Mouse (Mus musculus): ENCODE measurements around the gene Smagp.
A peak's percentile ranks its signal among the peaks of the same experiment; 100 is the strongest.

Gene Smagp

DNA sequence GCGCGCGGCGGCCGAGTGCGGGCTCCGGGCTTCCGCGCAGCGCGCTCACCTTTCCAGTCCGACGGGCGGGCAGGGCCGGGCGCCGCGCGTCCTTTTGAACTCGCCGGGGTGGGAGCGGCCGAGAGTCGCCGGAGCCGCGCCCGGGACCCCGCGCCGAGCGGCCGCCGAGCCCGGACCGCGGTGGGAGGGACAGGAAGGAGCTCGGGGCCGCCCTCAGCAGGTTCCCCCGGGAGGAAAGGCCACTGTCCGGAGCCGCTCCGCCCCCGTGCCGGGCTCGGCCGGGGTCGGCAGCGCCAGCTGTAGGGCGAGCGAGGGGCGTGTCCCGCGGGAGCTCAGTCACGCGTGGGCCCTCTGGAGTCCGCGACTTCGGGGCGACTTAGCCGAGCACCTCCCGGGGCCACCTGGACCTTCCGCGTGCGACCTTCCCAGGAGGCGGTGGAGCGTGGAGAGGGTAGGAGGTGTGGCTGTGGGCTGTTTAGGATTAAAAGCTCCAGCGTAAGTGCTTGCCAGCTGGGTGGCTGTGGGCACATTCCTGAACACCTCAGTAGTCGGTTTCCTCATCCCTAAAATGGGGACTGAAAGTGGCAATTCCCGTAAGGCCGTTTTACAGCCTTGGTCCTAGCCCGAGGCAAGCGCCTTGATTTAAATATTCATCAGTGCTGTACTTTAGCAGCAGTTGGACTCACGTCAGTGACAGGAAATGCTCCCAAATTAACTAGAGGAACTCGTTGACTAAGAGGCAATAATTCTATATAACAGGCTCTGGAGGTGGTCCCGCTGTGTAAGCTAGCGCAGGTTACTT is at the start of gene Smagp:
Gene Smagp, minus strand, starts transcription at position 241 of the 802 bp plus-strand sequence.
- no peak for DNase-seq

DNA sequence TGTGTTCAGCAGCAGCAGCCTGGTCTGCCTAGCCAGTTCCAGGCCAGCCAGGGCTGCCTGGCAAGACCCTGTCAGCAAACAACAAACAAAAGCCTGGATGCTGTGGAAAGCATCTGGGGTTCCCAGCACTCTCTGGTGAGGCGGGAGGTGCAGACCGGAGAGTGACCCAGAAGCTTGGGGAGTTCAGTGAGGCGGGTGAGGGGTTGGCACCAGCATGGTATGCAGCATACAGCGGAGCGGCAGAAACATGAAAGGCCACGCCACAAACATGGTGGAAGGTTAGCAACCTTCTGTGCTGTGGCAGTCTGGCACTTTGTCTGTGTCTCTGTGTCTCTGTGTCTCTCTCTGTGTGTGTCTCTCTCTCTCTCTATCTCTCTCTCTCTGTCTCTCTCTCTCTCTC is 49.7 kb upstream of the Smagp start:
- no peak for DNase-seq

DNA sequence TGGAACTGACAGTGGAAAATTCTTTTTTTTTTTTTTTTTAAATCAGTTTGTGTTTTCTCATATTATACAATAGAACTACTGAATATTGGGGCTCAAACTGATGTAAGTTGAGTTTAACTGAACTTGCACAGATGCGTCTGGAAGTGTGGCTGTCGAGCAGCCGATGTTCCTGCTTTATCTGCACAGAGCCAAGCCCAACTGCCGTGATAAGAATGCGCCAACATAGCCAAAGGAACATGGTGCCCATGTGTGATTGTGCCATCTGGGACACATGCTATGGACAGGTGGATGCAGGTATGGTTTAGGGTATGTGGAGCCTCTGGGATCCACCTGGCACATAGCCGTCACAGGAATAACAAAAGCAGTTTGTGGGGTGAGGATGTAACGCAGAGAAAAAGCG is 49.1 kb upstream of the Smagp start:
- DNase-seq, result no peak

DNA sequence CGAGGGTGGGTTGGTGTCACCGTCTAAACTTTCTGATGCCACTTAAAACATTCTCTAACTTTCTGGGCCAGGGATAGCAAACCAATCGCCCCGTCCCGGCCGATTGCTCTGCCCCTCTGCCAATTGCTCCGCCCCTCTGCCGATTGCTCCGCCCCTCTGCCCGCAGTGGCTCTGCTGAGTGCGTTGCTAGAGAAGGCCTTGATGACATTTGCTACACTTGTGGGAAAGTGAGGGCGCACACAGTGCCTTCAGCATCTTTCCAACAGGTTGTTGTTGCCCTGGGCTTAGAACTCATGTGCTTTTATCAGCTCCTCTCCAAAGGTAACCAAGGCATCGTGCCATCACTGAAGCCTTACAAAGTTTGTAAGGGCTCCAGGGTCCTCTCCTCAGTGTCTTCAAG is 48.5 kb upstream of the Smagp start:
- DNase-seq, result no peak

DNA sequence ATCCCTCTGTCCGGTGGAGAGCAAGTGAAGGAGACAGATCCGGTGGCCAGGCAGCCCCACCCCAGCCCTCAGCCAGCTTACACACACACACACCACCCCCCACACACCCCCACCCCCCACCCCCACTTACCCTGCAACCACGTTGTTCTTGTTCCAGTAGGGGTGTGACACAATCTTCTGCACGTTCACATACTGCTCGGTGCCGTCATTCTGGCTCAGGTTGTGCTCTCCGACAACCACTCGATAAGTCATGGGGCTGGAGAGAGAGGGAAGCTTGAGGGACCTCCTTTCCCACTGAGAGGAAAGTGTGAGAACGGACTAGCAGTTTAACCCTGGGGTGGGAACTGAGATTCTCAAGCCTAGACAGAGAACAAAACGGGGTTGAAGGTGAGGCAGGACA is 47.7 kb upstream of the Smagp start:
- DNase-seq, result no peak

DNA sequence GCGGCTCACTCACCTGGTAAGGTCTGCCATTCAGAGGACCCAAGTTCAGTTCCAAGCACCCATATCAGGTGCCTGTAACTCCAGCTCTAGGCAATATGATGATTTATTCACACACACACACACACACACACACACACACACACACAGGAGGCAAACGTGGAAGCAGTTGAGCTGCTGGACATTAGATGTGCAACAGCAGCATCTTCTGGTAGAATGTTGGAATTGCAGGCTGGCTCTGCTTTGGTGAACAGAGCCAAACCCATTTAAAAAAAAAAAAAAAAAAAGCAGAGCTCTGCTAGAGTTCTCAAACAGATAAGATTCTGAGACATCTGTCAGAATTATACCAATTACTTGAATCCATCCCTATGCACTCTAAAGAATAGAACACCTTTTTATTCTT is 46.3 kb upstream of the Smagp start:
- DNase-seq, result peak; percentile 54

DNA sequence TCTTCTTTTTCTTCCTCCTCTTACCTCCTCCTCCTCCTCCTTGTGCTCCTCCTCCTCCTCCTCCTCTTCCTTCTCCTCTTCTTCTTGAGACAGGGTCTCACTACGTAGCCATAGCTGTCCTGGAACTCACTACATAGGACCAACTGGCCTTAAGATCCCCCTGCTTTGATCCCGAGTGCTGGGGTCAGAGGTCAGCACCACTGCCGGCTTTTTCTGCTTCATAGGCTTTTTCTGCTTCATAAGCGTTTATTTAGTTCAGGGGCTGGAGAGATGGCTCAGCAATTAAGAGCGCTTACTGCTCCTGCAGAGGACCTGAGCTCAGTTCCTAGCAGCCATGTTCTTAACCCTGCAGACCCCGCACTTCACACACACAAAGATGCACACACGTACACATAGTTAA is 45.0 kb upstream of the Smagp start:
- DNase-seq, result no peak

DNA sequence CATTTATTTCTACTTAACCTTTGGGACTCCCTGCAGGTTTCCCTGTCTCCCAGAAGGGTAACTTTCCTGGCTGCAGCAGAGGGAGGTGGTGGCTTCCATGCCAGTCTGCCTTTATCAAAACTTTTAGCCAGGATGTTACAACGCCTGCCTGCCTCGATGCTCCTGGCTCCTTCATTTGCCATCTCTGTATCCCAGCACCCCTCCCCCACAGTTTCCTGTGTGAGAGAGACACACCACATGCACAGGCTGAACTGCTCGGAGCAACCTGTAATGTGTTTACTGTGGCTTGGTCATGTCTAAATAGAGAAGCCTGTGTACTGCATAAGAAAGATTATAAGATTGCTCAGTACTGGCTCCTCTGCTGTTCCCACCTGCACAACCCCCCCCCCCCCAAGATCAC is 43.6 kb upstream of the Smagp start:
- DNase-seq, result no peak

DNA sequence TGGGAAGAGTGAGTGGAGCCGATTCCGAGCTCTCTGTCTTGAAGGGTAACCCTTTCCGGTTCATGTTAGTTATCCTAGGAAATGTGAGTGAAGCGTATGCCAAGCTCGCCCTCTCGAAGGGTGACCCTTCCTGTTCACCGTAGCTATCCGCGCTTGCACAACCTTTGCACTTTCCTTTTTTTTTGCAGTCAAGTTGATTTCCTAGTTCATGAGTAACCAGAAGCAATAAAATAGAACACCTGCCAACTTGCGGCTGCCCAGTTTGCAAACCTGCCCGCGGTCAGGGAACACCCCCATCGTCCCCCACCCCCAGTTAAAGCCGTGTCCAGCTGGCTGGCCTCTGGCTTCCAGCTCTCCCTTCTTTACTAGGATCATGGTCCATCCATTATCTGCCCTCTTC is 42.3 kb upstream of the Smagp start:
- DNase-seq, result no peak

DNA sequence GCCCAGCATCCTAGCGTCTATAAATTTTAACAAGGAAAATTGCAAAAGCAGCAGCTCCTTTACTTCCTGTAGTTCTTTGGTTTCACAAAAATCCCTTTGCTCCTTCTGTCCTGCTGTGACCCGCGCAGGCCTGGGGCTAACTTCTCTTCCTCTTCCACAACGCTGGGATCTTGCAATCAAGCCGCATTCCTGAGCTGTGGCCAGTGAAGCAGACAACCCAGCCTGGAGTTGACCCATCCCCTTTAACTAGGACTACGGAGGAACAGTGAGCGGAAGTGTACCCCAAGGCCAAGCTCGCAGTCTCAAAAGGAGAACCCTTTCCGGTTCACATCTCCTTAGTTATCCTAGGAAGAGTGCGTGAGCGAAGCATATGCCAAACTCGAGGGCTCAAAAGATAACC is 41.8 kb upstream of the Smagp start:
- DNase-seq, result no peak

DNA sequence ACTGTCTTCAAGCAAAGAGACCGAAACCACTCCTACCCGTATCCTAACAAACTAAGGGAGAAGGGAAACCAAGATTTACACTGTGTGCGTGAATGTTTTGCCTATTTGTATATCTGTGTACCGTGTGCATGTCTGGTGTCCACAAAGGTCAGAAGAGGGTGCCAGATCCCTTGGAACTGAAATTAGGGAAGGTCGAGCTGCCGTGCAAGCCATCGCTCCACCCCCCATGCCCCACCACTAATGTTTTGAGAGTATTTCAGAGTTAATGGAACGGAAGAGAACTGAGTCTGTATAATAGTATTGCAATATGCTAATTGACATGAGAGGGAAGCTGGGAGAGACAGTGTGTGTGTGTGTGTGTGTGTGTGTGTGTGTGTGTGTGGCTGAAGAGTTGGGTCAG is 40.9 kb upstream of the Smagp start:
- no peak for DNase-seq

DNA sequence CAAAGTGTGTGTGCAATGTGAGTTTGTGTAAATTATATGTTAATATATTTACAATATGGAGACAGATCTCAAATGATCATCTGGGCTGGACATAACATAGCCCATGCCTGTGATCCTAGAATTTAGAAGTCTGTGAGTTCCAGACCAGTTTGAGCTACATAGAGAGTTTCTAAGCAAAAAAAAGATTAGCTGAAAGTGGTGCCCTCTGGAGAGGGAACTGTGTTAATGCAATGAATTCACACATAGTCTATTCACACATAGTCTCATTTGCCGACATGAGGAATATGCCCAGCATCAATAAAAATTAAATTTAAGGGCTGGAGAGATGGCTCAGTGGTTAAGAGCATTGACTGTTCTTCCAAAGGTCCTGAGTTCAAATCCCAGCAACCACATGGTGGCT is 39.8 kb upstream of the Smagp start:
- no peak for DNase-seq

DNA sequence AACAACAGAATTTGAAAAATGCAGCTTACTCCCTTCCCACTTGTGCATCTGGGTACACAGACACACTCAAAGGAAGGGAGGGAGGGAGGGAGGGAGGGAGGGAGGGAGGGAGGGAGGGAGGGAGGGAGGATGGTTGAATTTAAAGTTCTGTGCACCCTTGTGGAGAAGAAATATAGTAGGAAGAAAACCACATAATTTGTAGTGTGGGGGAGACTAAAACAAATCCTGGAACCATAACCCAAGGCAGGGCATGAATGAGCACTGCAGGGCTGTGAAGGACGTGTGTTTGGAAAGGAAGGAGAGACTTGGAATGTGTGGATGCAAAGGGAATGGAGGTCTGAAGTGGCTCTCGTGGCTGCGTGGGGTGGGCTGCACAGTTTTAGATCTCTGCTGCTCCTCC is 38.7 kb upstream of the Smagp start:
- no peak for DNase-seq

DNA sequence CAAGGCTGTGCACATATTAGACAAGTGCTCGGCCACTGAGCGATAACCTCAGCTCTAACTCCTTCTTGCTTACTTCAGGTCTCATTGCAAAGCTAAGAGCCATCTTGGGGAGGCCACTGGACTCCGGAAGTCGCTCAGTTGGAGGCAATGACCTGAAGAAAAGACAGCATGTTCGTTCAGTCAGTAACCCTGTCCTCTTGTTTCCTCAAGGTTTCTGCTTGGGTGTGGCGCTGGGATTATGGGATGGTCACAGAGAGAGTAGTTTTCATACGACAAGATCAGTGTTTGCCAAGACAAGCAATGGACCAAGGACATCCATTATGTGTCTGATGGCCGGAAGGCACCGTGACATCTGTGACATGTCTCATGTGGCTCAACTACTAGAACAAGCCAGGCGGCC is 37.8 kb upstream of the Smagp start:
- no peak for DNase-seq

DNA sequence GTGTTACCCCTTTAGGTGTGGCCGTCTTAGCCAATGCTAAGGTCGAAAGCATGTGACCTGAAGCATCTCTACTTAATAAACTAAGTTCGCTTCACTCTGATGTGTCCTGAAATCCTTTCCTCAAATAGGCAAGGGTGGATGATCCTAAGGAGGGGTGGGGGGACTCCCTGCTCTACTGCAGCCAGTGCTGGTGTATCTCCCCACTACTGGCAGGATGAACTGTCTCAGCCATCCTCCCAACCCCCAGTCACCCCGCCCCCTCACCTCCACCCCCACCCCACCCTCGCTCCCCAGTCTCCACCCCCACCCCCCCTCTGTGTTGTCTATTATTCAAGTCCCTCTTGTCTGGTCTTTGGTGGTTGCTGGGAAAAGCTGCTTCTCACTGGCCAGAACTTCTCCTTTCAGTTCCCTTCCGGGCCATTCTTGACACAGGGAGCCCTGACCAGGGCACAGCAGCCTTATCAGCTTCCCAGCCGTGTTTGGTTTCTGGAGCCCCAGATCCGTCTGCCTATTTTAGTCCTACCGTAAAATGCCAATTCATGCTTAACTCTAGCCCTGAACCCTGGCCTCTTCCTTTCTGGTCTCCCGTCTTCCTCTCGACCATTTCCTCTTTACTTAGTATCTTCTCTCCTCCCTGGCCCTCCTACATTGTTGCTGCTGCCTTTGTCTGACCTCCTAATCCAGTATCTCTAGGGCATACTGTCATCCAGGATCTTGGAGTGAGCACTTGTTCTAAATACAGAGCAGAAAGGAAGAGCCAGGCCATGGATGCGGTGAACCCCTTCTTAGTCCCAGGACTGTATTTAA is 37.0 kb upstream of the Smagp start:
- DNase-seq, result no peak

DNA sequence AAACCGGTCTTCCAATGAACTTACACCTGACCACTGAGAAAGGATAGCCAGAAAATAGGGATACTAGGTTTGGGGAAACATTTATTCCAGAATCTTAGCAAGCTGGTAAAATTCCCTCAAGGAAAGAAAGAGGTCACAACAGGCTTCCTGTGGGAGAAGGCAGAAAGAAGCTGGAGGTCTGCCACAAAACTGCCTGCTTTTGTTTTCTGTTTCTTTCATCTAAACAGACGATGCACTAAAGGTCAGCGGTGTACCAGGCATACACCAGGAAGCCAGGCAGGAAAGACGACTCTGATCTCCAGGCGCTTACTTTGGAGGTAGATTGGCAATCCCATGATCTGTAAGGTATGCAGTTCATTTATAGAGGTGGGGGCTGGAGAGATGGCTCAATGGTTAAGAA is 34.1 kb upstream of the Smagp start:
- DNase-seq, result no peak

DNA sequence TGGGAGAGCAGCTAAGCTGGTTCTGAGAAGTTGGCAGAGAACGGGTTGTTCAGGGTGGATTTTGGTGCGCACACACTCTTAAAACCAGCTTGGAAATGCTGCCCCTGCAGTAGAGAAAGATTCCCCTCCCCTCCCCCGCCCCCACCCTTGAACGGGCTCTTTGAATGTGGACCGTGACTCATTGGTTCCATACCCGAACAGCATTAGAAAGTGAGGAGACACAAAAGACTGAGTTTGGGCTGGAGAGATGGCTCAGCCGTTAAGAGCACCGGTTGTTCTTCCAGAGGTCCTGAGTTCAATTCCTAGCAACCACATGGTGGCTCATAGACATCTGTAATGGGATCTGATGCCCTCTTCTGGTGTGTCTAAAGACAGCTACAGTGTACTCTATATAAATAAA is 33.3 kb upstream of the Smagp start:
- DNase-seq, result no peak

DNA sequence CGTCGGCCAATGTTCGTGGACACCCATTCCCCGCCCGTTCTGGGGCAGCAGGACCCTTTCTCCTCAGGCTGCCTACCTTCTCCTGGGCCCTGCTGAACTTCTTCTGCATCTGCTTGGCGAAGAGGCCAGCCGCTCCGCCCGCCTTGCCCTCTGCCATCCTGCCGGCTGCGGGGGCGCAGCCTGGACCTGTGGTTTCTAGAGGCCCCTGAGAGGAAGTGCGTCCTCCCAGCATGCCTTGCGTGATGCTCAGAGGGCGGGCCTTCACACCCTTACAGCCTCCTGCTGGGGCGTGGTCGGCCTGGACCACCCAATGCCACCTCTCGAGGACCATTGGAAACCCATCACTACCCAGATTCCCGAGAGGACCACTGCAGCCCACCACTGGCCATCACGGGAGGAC is 32.6 kb upstream of the Smagp start, which contains the start of gene Bin2:
Gene Bin2, minus strand, starts transcription at position 217 of the 400 bp plus-strand sequence.
- DNase-seq, result no peak

DNA sequence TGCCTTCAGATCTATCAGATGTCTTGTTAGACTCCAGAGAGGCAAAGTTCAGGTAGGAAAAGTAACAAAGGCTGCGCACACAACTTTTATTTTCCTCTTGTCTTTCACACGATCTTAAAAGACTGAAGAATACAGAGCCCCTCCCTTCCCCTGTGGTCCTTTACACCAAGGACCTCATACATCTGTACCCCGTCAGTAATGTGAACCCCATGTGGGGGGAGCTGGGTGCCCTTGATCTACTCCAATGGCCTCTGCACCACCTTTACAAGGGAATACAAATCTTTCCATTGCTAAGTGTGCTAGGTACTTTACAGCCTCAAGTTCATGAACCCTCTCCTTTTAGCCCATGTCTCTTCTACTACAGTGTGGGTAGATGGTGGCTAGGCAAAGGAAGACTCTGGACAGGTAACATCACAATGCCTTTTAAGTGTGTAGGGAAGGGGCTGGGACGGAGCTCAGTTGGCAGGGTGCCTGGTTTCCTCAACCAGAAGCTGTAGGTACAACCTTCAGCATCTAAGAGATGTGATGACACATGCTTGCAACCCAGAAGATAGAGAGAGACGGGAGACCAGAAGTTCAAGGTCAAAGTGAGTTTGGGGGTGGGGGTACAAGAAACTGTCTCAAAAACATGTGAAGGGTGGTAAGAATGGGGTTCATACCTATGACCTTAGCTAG is 31.3 kb upstream of the Smagp start:
- no peak for DNase-seq

DNA sequence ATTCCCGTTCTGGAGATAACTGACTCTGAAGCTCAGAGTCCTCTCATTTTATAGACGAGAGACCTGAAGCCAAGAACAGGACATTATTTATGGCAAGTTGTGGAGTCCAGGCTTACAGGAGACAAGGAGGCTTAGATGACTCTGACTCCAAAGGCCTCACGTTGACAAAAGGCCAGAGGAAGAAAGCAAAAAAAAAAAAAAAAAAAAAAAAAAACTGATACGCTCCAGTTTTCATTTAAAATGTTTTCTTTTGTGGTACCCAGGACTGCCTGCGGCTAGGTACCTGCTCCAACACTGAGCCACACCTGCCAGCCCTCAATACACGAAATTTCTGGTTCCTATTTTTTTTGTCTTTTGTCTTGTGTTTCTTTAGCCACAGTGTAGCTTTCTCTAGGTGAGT is 30.7 kb upstream of the Smagp start:
- no peak for DNase-seq

DNA sequence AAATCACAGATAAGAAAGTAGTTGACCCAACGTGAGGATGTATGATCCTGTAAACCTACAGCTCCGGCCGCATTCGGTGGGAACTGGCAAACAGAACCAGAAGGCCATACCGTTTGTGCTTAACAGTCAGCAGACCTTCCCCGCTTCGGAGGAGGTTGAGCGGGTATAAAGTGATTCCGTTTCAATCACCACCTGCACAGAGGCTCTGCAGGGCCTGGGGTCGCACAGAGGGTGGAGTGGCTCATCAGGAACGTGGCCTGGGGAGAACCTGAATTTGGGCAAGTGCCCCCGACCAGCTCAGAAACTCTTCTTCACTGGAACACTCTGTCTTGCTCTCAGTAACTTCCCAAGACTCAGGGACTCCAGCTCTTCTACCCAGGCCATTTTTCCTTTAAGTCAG is 30.1 kb upstream of the Smagp start:
- no peak for DNase-seq

DNA sequence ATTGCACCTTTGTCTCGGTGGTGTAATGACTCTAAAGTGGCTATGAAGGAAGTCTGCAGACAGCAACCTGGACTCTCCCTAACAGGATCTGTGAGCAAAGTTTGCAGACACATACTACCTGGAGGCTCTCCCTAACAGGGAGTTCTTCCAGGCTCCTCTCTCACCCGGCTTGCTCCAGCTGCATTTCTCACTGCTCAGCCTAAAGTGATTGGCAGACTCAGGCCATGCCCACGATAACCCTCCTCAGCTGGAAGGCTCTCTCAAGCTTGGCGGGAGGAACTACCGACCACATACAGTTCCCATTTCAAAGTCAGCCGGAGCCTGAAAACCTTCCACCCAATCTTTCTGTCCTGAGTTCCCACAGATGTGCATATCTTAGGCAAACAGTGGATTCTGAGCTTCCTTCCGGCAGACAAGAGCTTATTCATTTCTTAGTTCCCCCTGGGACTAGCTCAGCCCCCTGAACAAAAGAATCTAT is 29.5 kb upstream of the Smagp start:
- no peak for DNase-seq

DNA sequence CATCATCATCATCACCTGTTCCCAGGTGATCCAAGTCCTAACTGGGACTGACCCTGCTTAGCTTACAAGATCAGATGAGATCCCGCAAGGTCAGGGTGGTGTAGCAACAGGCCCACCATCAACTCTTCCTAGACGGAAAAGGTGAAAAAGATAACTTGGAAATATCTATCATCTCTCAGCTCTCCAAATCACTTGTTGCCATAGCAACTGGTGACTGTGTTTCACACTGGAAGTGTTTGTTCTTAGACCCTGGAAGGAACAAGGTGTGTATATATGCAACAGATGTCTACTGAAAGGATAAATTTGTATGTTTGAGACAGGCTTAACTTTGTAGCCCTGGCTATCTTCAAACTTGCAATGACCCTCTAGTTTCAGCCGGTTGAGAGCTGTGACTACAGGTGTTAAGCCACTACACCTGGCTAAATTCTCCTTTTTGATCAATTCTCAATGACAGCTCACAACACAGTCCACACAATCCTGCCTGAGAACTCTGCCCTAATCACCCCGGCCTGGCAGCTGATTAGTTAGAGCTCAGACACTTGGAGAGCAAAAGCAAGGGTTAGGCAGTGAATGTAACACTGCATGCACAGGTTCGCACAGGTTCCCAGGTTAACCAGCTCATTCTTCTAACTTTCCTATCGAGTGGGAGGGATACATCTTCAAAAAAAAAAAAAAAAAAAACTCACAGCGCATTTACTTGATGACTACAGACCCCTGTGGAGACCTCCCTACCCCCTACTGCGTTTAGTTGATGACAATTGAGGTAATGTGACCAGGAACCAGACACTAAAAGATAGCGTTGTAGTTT is 28.9 kb upstream of the Smagp start:
- DNase-seq, result no peak
